Mouse (Mus musculus): Measurements from ENCODE around the gene Tcf3. TPM values are rescaled to one million over a fixed set of nuclear protein-coding genes. Genes with fewer than 3 reads are reported as not detected.

The Tcf3 gene
- polyA plus RNA-seq, 1 experiment from 2014 or later, result 64.4 TPM

DNA sequence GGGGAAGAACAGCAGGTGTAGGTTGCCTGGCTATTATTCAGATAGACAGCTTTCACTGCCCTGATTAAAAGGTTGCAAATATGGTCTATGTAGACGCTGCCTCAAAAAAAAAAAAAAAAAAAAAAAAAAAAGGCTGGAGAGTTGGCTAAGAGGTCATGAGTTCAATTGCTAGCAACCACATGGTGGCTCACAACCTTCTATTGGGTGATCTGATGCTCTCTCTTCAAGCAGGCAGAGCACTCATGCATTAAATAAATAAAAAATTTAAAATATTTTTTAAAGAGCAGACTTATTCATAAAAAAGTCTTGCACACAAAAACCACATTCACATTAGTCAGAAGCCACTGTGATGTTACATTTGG lies 35.3 kb downstream of the Tcf3 start:
- 0% methylated on average over 1 of the region's 1 CpGs for WGBS
- H3K36me3 ChIP-seq (ENCODE audit: control insufficient read depth, insufficient read depth, low read length), result peaks cover 59% of the 10 kb centered on the region
- H3K27me3 ChIP-seq (replicated peaks; ENCODE audit: control insufficient read depth, insufficient read depth, low read length), result no peaks in the 10 kb centered on the region
- peak overlapping the region; percentile 87 for H3K4me3 ChIP-seq (ENCODE audit: low read depth, low read length)
- H3K27ac ChIP-seq (ENCODE audit: low read depth, low read length), result peak overlapping the region; percentile 99
- no peak for ATAC-seq
- peak overlapping the region; percentile 56 for H3K4me2 ChIP-seq (ENCODE audit: low read length)
- H3K9me3 ChIP-seq (replicated peaks; ENCODE audit: control insufficient read depth, low read length), result no peaks in the 10 kb centered on the region
- peak overlapping the region; percentile 92 for H3K9ac ChIP-seq (ENCODE audit: low read length)
- peaks cover 18% of the 10 kb centered on the region for H3K4me1 ChIP-seq (ENCODE audit: control insufficient read depth, insufficient read depth, low read length)
- DNase-seq (ENCODE audit: low spot score), result no peak

DNA sequence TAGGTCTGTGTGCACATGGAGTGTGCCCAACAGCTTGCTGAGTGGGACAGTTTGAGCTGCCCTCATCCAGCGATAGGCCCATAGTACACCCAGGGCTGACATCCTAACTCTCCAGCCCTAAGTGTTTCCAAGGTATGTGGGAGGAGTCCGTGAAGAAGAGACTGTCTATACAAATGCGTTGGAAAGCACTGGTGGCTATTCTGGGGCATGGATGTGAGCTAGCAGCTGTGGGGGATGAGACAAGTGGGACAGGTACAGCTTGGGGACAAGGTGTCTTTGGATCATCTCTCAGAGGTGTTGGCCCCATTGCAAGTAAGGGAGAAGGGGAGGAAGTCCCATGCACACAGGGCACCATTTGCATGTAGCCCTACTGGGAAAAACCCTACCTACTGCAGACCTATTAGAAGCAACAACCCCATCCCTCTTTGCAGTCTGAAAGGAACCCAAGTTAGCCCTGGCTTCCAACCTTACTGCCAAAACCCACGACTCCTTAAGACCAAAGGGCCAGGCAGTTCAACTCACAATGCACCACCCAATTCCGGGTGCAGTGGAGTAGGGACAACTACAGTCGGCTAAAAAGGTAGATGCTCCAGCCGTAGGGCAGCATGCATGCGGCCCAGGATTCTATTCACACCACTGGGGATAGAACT lies 35.8 kb downstream of the Tcf3 start:
- DNase-seq (ENCODE audit: low spot score) (no peak), ATAC-seq (no peak)
- peaks cover 18% of the 10 kb centered on the region for H3K4me1 ChIP-seq (ENCODE audit: control insufficient read depth, insufficient read depth, low read length)
- H3K36me3 ChIP-seq (ENCODE audit: control insufficient read depth, insufficient read depth, low read length), result peaks cover 59% of the 10 kb centered on the region
- no peaks in the 10 kb centered on the region for H3K9me3 ChIP-seq (replicated peaks; ENCODE audit: control insufficient read depth, low read length)
- H3K27me3 ChIP-seq (replicated peaks; ENCODE audit: control insufficient read depth, insufficient read depth, low read length), result no peaks in the 10 kb centered on the region
- peak overlapping the region; percentile 92 for H3K9ac ChIP-seq (ENCODE audit: low read length)
- peak overlapping the region; percentile 56 for H3K4me2 ChIP-seq (ENCODE audit: low read length)
- 36% methylated on average over 8 of the region's 8 CpGs for WGBS
- peak overlapping the region; percentile 87 for H3K4me3 ChIP-seq (ENCODE audit: low read depth, low read length)
- H3K27ac ChIP-seq (ENCODE audit: low read depth, low read length), result peak overlapping the region; percentile 99

- H3K36me3 ChIP-seq (ENCODE audit: control insufficient read depth, insufficient read depth, low read length), result peaks cover 61% of the 10 kb centered on the region
- peaks cover 18% of the 10 kb centered on the region for H3K4me1 ChIP-seq (ENCODE audit: control insufficient read depth, insufficient read depth, low read length)
- peak overlapping the region; percentile 99; the same call in 1 of the 2 replicates for H3K27ac ChIP-seq (ENCODE audit: low read depth, low read length)
- peak overlapping the region; percentile 92 for H3K9ac ChIP-seq (ENCODE audit: low read length)
- H3K4me2 ChIP-seq (ENCODE audit: low read length), result peak overlapping the region; percentile 56
- DNase-seq (ENCODE audit: low spot score), result no peak
- ATAC-seq, result no peak
- peak overlapping the region; percentile 87 for H3K4me3 ChIP-seq (ENCODE audit: low read depth, low read length)
- no peaks in the 10 kb centered on the region for H3K9me3 ChIP-seq (replicated peaks; ENCODE audit: control insufficient read depth, low read length)
- no peaks in the 10 kb centered on the region for H3K27me3 ChIP-seq (replicated peaks; ENCODE audit: control insufficient read depth, insufficient read depth, low read length)
- WGBS, result 85% methylated on average over 11 of the region's 11 CpGs
These were observed 36.5 kb downstream of the Tcf3 start for GRCm38 (mm10) chr10:80396822-80397523.

DNA sequence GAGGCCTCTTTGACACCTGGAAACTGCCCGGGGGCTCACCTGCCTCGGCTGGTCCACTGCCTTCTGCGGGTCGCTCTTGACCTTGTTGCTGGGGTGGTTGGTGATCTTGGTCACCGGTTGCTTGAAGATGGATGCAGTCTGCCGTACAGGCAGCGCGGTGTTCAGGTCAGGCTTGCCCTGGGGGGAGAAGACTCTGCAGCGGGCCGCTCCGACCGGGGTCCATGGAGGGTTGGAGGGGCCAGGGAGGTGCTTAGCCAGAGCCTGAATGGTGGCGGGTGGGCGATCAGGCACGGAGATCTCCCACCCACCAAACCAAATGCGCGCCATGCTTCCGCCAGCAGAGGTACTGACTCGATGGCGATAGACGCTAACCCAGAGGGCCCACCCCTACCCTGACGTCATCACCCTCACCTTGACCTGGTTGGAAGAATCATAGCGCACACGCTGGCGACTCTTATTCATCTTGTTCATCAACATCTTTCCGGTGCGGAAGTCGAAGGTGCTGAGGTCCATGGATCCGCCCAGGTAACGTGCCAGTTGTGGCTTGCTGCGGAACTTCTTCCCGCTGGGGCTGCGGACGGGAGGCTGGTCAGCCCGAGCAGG lies 38.3 kb downstream of the Tcf3 start:
- Histone ChIP-seq H3K36me3 (ENCODE audit: control insufficient read depth, insufficient read depth, low read length) (peaks cover 71% of the 10 kb centered on the region), H3K9ac (ENCODE audit: low read length) (no peak overlapping the region), H3K4me1 (ENCODE audit: control insufficient read depth, insufficient read depth, low read length) (peaks cover 14% of the 10 kb centered on the region), H3K27me3 (replicated peaks; ENCODE audit: control insufficient read depth, insufficient read depth, low read length) (no peaks in the 10 kb centered on the region), H3K27ac (ENCODE audit: low read depth, low read length) (no peak overlapping the region), H3K4me2 (ENCODE audit: low read length) (no peak overlapping the region), H3K4me3 (ENCODE audit: low read depth, low read length) (no peak overlapping the region), H3K9me3 (replicated peaks; ENCODE audit: control insufficient read depth, low read length) (no peaks in the 10 kb centered on the region)
- ATAC-seq (no peak), DNase-seq (ENCODE audit: low spot score) (no peak)
- WGBS, result 94% methylated on average over 35 of the region's 35 CpGs

- peaks cover 77% of the 10 kb centered on the region for H3K36me3 ChIP-seq (ENCODE audit: control insufficient read depth, insufficient read depth, low read length)
- no peak overlapping the region for H3K27ac ChIP-seq (ENCODE audit: low read depth, low read length)
- peaks cover 17% of the 10 kb centered on the region for H3K4me1 ChIP-seq (ENCODE audit: control insufficient read depth, insufficient read depth, low read length)
- ATAC-seq (no peak), DNase-seq (ENCODE audit: low spot score) (no peak)
- WGBS, result 94% methylated on average over 5 of the region's 5 CpGs
- no peak overlapping the region for H3K9ac ChIP-seq (ENCODE audit: low read length)
- no peak overlapping the region for H3K4me3 ChIP-seq (ENCODE audit: low read depth, low read length)
- H3K27me3 ChIP-seq (replicated peaks; ENCODE audit: control insufficient read depth, insufficient read depth, low read length), result no peaks in the 10 kb centered on the region
- no peak overlapping the region for H3K4me2 ChIP-seq (ENCODE audit: low read length)
- no peaks in the 10 kb centered on the region for H3K9me3 ChIP-seq (replicated peaks; ENCODE audit: control insufficient read depth, low read length)
These were observed 40.8 kb downstream of the Tcf3 start for GRCm38 (mm10) chr10:80392687-80393086.

DNA sequence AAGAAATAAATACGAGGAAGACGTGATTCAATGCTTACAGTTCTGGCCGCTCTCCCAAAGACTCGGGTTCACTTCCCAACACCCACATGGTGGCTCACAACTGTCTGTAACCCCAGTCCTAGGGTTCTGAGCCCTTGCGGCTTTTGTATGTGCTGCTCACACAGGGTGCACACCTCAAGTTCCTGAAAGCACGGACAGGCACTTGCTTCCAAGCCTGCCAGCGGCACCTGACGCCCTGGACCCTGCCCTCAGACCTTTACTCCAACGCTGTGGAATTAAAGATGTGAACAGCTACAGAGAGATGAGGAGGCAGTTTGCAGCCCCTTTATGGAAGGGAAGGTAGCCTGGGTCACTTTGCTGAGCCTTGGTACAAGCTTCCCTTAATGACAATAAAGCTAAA lies 42.8 kb downstream of the Tcf3 start:
- H3K9me3 ChIP-seq (replicated peaks; ENCODE audit: control insufficient read depth, low read length), result no peaks in the 10 kb centered on the region
- H3K4me3 ChIP-seq (ENCODE audit: low read depth, low read length), result no peak overlapping the region
- H3K4me2 ChIP-seq (ENCODE audit: low read length), result no peak overlapping the region
- no peak for ATAC-seq
- no peak for DNase-seq (ENCODE audit: low spot score)
- H3K27me3 ChIP-seq (replicated peaks; ENCODE audit: control insufficient read depth, insufficient read depth, low read length), result no peaks in the 10 kb centered on the region
- H3K9ac ChIP-seq (ENCODE audit: low read length), result no peak overlapping the region
- peaks cover 61% of the 10 kb centered on the region for H3K36me3 ChIP-seq (ENCODE audit: control insufficient read depth, insufficient read depth, low read length)
- H3K27ac ChIP-seq (ENCODE audit: low read depth, low read length), result no peak overlapping the region
- WGBS, result 86% methylated on average over 9 of the region's 9 CpGs
- peaks cover 7% of the 10 kb centered on the region for H3K4me1 ChIP-seq (ENCODE audit: control insufficient read depth, insufficient read depth, low read length)

GRCm38 (mm10) chr10:80389185-80389708 lies 44.2 kb downstream of the Tcf3 start:
- H3K4me1 ChIP-seq (ENCODE audit: control insufficient read depth, insufficient read depth, low read length), result peaks cover 14% of the 10 kb centered on the region
- no peak overlapping the region for H3K4me2 ChIP-seq (ENCODE audit: low read length)
- no peak overlapping the region for H3K4me3 ChIP-seq (ENCODE audit: low read depth, low read length)
- no peak for DNase-seq (ENCODE audit: low spot score)
- no peak for ATAC-seq
- WGBS, result 82% methylated on average over 4 of the region's 4 CpGs
- H3K36me3 ChIP-seq (ENCODE audit: control insufficient read depth, insufficient read depth, low read length), result peaks cover 56% of the 10 kb centered on the region
- H3K27ac ChIP-seq (ENCODE audit: low read depth, low read length), result no peak overlapping the region
- no peak overlapping the region for H3K9ac ChIP-seq (ENCODE audit: low read length)
- no peaks in the 10 kb centered on the region for H3K9me3 ChIP-seq (replicated peaks; ENCODE audit: control insufficient read depth, low read length)
- no peaks in the 10 kb centered on the region for H3K27me3 ChIP-seq (replicated peaks; ENCODE audit: control insufficient read depth, insufficient read depth, low read length)

DNA sequence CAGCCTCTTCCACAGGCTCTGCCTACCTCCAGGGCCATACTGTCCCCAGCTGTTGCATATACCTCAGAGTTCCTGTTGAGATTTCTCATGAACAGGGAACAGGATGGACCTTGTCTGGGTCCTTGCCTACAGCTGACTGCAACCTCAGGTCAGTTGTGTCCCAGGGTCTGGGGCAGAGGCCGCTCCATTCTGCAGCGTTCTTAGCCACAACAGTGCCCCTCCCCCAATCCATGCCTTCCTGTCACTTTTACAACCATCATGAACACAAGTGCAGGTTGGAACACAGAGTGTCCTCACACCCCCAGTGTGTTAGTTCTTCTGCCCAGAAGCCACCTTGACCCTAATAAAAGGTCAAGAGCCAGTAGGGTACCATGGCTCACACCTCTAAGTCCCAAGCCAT lies 44.7 kb downstream of the Tcf3 start:
- Histone ChIP-seq H3K36me3 (ENCODE audit: control insufficient read depth, insufficient read depth, low read length) (peaks cover 56% of the 10 kb centered on the region), H3K9ac (ENCODE audit: low read length) (no peak overlapping the region), H3K9me3 (replicated peaks; ENCODE audit: control insufficient read depth, low read length) (no peaks in the 10 kb centered on the region), H3K27me3 (replicated peaks; ENCODE audit: control insufficient read depth, insufficient read depth, low read length) (no peaks in the 10 kb centered on the region), H3K4me2 (ENCODE audit: low read length) (peak overlapping the region; percentile 90; the same call in 1 of the 2 replicates), H3K4me1 (ENCODE audit: control insufficient read depth, insufficient read depth, low read length) (peaks cover 19% of the 10 kb centered on the region), H3K4me3 (ENCODE audit: low read depth, low read length) (no peak overlapping the region), H3K27ac (ENCODE audit: low read depth, low read length) (no peak overlapping the region)
- no peak for ATAC-seq
- DNase-seq (ENCODE audit: low spot score), result no peak
- 21% methylated on average over 2 of the region's 2 CpGs for WGBS

Data from forebrain, embryonic 14.5 days (tissue).